Mouse (Mus musculus) MN1 (cell line): Measurements from ENCODE around the gene Lhfpl2.

Source experiments
- DNase-seq: peaks from one replicate; pipeline ENCODE4 v3.0.0-alpha.2; 2016; ENCODE audit warnings: low spot score

Lhfpl2 gene

DNA sequence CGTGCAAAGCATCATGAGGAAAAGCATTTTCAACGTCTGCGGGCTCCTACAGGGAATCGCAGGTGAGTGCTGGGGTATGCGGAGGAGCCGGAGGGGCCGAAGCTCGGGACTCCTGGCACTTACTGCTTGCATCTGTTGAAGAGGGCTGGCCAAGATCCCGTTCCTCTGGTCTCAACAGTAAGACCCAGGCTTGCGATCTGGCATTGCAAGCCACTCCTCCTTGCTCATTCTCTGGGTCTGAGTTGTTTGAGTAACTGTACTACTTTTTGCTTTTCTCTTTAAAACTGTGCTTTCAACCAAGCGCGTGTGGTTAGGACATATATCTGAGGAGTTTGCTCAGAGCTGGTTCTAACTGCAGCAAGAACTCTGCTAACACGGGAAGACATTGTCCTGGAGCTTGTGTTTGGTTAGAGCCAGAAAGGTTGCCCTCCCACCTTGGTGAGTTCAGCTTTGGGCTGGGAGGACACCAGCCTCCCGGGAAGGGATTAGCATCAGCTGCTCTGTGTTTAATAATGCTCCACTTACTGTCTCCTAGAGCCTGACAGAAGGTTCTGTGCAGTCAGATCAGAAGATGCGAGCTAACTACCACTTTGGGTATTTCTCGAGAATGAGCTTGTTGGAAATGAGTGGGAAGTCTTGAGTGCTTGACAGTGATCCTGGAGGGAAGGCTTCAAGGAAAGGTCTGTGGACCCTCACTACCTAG, 117.1 kb downstream of the Lhfpl2 start:
- DNase-seq = peak; percentile 37

- no peak for DNase-seq
Observed at GRCm38 (mm10) chr13:94175379-94176050, 117.9 kb downstream of the Lhfpl2 start.

- no peak for DNase-seq
Observed at GRCm38 (mm10) chr13:94177148-94177547, 119.6 kb downstream of the Lhfpl2 start.

- DNase-seq = peak; percentile 89
Observed at GRCm38 (mm10) chr13:94178401-94179040, 120.9 kb downstream of the Lhfpl2 start.

DNA sequence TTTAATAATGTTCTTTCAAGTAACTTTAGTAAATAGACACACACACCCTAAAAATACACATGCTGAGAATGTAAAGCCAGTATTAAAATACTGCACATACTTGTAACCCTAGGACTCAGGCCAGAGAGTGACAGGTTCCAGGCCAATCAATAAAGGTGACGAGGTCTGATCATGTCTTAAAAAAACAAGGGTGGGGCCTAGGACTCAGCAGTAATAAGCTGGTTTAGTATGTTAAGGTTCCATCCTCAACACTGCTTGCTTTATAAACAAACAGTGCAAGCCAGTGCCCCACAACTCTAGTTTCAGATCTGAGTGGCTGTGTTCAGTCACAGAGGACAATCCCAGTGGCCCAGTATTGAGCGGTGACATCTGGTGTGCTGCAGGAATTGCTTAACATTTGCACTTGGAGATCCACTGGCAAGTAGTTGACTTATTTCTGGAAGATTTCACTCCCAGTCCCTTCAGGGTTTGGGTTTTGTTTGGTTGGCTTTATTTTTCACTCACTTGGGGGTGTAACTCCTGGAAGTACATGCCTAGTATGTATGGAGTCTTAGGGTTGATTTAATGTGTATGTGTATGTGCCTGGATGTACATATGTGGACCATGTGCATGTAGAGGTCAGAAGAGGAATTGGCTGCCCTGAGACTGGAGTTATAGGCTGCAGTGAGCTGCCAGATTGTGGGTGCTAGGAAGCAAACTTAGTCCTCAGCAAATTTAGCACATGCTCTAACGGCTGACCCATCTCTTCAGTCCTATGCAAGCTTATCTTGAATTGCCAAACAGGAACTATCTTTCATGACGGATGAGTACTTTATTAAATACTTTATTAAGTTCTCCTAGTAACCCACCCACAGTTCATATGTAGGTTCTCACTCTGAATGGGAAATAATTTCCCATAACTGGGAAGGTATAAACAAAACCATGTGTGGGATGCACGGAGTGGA, 123.2 kb downstream of the Lhfpl2 start:
- no peak for DNase-seq

GRCm38 (mm10) chr13:94182026-94182425, 124.4 kb downstream of the Lhfpl2 start:
- DNase-seq = no peak

- no peak for DNase-seq
Observed at GRCm38 (mm10) chr13:94183372-94184021, 125.9 kb downstream of the Lhfpl2 start.

GRCm38 (mm10) chr13:94184726-94185456, 127.3 kb downstream of the Lhfpl2 start:
- DNase-seq = no peak

GRCm38 (mm10) chr13:94185631-94186030, 128.0 kb downstream of the Lhfpl2 start:
- no peak for DNase-seq

GRCm38 (mm10) chr13:94188200-94189086, 130.8 kb downstream of the Lhfpl2 start:
- no peak for DNase-seq

- no peak for DNase-seq
Observed at GRCm38 (mm10) chr13:94190386-94190785, 132.8 kb downstream of the Lhfpl2 start.

DNA sequence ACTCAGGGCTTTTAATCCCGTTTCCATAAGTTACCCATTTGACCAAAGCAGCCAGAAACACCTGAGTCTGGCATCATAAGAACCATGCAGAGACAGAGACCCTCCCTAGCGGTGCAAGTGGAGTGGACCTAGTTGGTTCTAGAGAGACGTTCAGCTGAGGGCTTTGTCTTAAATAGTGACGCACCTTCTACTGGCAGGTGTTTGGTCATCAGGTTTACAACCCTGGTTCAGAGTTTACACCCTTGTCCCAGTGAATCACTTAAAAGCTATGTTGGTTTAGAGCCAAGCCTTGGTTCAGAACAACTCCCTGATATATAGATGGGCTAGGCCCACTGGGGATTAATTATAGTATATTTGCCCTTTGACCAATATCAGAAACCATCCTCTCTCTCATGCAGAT, 135.6 kb downstream of the Lhfpl2 start:
- no peak for DNase-seq

DNA sequence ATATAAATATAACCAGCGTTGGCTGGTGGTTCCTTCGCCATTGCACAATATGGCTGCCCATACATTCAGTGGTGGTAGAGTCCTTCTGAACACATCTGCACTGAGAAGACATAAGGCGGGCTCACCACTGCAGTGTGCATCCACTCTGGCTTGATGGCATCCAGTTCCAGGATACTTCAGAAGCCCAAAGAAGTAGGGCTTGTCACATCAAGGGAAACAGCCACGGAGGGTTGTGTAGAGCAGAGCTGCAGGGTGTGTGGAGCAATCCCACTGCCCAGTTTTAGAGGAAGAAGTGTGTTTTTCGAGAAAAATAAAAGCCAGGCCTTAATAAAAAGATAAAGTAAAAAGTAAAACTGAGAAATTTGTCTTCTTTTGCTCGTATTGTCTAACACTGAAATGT, 141.0 kb downstream of the Lhfpl2 start:
- DNase-seq = no peak

GRCm38 (mm10) chr13:94199829-94200228, 142.2 kb downstream of the Lhfpl2 start:
- no peak for DNase-seq

DNA sequence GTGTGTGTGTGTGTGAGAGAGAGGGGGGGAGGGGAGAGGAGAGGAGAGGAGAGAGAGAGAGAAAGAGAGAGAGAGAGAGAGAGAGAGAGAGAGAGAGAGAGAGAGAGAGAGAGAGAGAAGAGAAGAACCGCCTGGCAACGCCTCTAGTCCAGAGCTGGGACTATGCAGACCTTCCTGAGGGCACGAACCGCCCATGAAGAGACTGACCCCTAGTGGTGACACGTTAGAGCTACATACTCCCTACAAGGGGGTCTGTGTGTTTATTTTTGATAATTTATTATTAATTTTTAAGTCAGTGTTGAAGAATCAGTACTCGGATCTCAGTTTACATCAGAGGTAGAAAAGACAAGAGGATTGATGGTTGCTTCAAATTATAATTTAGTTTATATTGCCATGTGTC, 147.6 kb downstream of the Lhfpl2 start:
- DNase-seq = peak; percentile 71

DNA sequence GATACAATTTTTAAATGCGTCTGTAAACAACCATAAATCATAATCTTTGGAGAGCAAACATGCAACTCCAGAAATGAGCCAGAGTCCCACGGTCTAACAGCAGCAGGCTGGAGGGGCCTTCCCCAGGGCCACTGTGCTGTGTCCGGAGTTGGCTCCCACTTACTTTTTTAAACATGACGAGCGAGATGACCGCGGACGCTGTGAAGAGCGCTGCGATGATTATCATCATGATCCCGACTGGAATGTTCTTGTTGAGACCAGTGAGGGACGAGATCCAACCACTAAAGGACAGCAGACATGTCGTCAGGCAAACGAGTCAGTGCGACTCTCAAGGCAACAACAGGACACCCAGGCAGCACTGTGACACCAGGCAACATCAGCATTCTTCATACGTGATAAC, 150.4 kb downstream of the Lhfpl2 start:
- no peak for DNase-seq

DNA sequence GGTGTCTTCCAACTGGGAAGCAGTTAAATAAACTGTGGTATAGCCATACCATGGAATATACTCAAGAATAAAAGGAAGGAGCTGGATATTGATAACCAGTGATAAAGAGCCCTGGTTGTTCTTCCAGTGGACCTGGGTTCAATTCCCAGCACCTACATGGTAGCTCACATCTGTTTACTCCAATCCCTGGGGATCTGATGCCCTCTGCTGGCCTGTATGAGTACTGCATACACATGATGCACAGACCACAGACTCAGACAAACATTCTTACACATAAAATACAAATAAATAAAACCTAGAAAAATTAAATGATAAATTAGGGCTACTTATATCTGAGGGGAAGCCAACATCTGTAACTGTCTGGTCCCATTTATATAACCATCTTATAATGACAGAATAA, 151.3 kb downstream of the Lhfpl2 start:
- no peak for DNase-seq

DNA sequence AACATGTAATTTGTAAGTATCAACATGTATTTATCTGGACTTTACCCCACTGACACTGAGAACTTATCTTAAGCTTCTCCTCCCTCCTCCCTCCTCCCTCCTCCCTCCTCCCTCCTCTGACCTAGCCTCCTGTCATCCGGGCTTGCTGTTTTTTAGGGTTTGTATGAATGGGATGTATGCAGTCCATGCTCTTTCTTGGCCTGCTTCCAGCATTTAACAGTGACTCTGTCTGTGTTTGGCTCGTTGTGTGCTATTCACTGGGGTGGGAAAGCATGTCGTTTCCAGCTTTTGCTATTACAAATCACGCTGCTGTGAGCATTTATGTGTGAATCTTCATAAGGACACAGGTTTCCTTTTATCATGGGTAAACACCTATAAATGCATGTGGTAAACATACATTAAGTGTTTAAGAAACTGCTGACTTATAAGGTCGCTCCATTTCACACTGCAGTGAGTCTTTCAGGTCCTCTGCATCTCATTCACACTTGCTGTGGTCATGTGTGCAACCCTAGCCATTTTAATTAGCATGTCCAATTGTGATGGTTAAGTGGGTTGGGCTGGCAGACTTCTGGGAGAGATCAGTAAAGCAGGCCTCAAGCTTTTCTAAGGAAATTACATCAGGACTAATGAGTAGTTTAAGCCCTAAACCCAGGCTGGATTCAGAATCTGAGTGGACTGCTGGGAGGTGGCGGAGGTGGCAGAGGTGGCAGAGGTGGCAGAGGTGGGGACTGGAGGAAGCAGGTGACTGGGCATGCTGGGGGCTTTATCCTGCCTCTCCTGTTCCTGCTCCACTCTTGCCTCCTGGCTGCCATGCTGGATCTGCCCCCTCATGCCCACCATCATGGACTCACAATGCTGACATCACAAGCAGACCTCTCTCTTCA, 153.9 kb downstream of the Lhfpl2 start:
- peak; percentile 26 for DNase-seq

- no peak for DNase-seq
Observed at GRCm38 (mm10) chr13:94212179-94212578, 154.6 kb downstream of the Lhfpl2 start.
